Mouse (Mus musculus) liver, embryonic 14.5 days (tissue): ENCODE results near the gene Plxnd1. TPM values are rescaled to one million over a fixed set of nuclear protein-coding genes. Genes with fewer than 3 reads are reported as not detected.

Experiments used
- ATAC-seq: fragments of 200-750 bp; cut with Nextera tagmentation; 2 replicates; pipeline ENCODE4 v1.8.0; 2017; ENCODE audit warnings: moderate number of reproducible peaks, mild to moderate bottlenecking, moderate library complexity; ENCODE audit not compliant: insufficient read depth
- DNase-seq, 3 experiments: peaks; one replicate each; pipeline ENCODE4 v3.0.0-alpha.2; 2012 to 2013; ENCODE audit warnings: low read depth in 3 of 3, low spot score in 3 of 3
- H3K27ac ChIP-seq: fragments of 300-500 bp; sonication (generic); 2 replicates; pipeline ENCODE4 v1.5.1; 2014; ENCODE audit warnings: moderate library complexity, mild to moderate bottlenecking, control low read depth, inconsistent platforms
- H3K27me3 ChIP-seq: fragments of 300-500 bp; sonication (generic); 2 replicates; pipeline ENCODE4 v1.6.1; 2014; ENCODE audit warnings: mild to moderate bottlenecking, low read length, moderate library complexity; ENCODE audit not compliant: control insufficient read depth, insufficient read depth
- H3K36me3 ChIP-seq: fragments of 300-500 bp; sonication (generic); replicated peaks from 2 replicates; pipeline ENCODE4 v1.6.1; 2014; ENCODE audit warnings: low read depth; ENCODE audit not compliant: control insufficient read depth, insufficient read depth
- H3K4me1 ChIP-seq, 2 experiments: fragments of 200-500 bp in 1 of 2; fragments of 300-500 bp in 1 of 2; sonication (generic) in 1 of 2; replicated peaks; 2 replicates each; pipeline ENCODE4 v1.6.1; 2012 to 2014; ENCODE audit warnings: antibody characterized with exemption in 1 of 2, inconsistent platforms in 1 of 2, low read length in 1 of 2; ENCODE audit not compliant: control insufficient read depth in 2 of 2, insufficient read depth in 2 of 2
- H3K4me2 ChIP-seq: fragments of 300-500 bp; sonication (generic); 2 replicates; pipeline ENCODE4 v1.6.1; 2014; ENCODE audit warnings: low read depth, mild to moderate bottlenecking, control low read depth, moderate library complexity
- H3K4me3 ChIP-seq, 2 experiments: fragments of 200-500 bp in 1 of 2; fragments of 300-500 bp in 1 of 2; sonication (generic) in 1 of 2; 2 replicates each; pipeline ENCODE4 v1.5.1; 2012 to 2014; ENCODE audit warnings: low read depth in 2 of 2, low read length in 2 of 2, mild to moderate bottlenecking in 2 of 2, control low read depth in 1 of 2, inconsistent platforms in 1 of 2, moderate library complexity in 1 of 2; ENCODE audit not compliant: insufficient read depth in 1 of 2
- H3K9ac ChIP-seq: fragments of 300-500 bp; sonication (generic); replicated peaks from 2 replicates; pipeline ENCODE4 v1.6.1; 2014; ENCODE audit warnings: mild to moderate bottlenecking, control low read depth, moderate library complexity
- H3K9me3 ChIP-seq: fragments of 300-500 bp; sonication (generic); 2 replicates; pipeline ENCODE4 v1.6.1; 2016; ENCODE audit warnings: low read length, mixed read lengths; ENCODE audit not compliant: control insufficient read depth
- CTCF ChIP-seq: IDR thresholded peaks from 2 replicates; pipeline ENCODE4 v1.5.1; 2016; ENCODE audit warnings: antibody characterized with exemption, low read depth, control low read depth
- EP300 ChIP-seq: IDR thresholded peaks from 2 replicates; pipeline ENCODE4 v1.6.1; 2016; ENCODE audit warnings: antibody characterized with exemption, low read depth
- WGBS: fragments of 180-500 bp; shearing (Covaris S2); extraction: QIAGEN DNeasy Blood & Tissue Kit; methylation state at CpG from one replicate; pipeline ENCODE4 v1.1.7; 2014; ENCODE audit not compliant: insufficient replicate concordance; 5-methylcytosine and 5-hydroxymethylcytosine counted together
- polyA plus RNA-seq, 2 experiments: library from polyadenylated mRNA; depleted of rRNA in 1 of 2; stranded (reverse) in 1 of 2; unstranded in 1 of 2; fragments of >200 nt; fragmentation: Nextera tagmentation in 1 of 2; extraction: Ambion mirVana in 1 of 2; gene quantifications; 2 replicates each; pipeline versions ENCODE4 v1.2.1 to v1.2.3; 2012 to 2014

The Plxnd1 gene
- polyA plus RNA-seq, 2 experiments, result 6.4 to 13.0 TPM

DNA sequence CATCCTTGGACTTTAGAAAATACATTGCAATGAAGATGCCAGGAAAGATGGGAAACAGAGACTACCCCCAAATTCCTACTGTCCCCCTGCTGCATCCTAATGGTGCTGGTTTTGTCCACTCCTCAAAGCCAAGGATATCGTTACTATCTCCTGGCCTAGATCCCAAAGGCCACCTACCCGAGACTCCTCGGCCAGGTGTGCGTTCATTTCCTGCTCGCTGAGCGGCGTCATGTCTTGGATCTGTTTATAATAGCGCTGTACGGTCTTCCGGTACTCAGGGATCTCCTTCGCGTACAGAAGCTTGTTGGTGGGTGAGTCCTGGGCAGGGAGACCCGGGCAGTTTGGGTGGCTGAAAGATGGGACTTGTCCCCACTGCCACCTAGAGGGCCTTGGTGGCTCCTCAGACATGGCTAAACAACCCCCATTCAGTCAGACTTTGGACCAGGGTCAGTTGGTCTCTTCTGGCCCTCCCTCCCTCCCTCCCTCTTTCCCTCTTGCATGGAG lies 38.3 kb downstream of the Plxnd1 start:
- H3K4me1 ChIP-seq, result 0 out of 4 replicates have a peak, but pooled peaks cover 0 to 4% of the 10 kb centered on the region in 2 experiments
- TF ChIP-seq CTCF (no peak), EP300 (no peak)
- no peak overlapping the region for H3K4me3 ChIP-seq
- H3K36me3 ChIP-seq, result no peaks in the 10 kb centered on the region
- no peak for DNase-seq
- no peaks in the 10 kb centered on the region for H3K9me3 ChIP-seq
- WGBS, result 81% methylated on average over 13 of the region's 13 CpGs
- no peak for ATAC-seq
- H3K27me3 ChIP-seq, result no peaks in the 10 kb centered on the region
- H3K4me2 ChIP-seq, result no peak overlapping the region
- H3K27ac ChIP-seq, result no peak overlapping the region
- no peak overlapping the region for H3K9ac ChIP-seq

DNA sequence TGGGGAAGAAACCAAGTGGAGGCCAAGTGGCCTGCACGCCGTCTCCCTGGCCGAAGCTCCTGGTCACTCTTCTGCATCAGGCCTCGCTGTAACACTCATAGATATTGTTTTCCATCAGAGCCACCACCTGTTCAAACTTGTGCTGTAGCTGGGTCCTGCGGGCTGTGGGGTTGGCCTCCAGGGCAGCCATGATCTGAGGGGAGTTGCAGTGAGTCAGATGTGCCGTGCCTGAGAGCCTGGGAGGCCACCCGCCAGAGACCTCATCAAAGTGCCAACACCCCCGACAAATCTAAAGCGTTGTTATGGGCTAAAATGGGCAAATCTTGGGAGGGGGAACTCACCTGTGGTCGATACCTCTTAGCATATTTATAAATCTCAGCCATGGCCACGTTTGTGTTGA lies 39.1 kb downstream of the Plxnd1 start:
- H3K9me3 ChIP-seq, result no peaks in the 10 kb centered on the region
- H3K27me3 ChIP-seq, result no peaks in the 10 kb centered on the region
- H3K4me2 ChIP-seq, result no peak overlapping the region
- DNase-seq (no peak), ATAC-seq (no peak)
- H3K36me3 ChIP-seq, result no peaks in the 10 kb centered on the region
- H3K9ac ChIP-seq, result no peak overlapping the region
- no peak overlapping the region for H3K4me3 ChIP-seq
- H3K27ac ChIP-seq, result no peak overlapping the region
- 0 out of 4 replicates have a peak, but pooled peaks cover 0 to 4% of the 10 kb centered on the region in 2 experiments for H3K4me1 ChIP-seq
- 66% methylated on average over 11 of the region's 11 CpGs for WGBS
- TF ChIP-seq CTCF (no peak), EP300 (no peak)

DNA sequence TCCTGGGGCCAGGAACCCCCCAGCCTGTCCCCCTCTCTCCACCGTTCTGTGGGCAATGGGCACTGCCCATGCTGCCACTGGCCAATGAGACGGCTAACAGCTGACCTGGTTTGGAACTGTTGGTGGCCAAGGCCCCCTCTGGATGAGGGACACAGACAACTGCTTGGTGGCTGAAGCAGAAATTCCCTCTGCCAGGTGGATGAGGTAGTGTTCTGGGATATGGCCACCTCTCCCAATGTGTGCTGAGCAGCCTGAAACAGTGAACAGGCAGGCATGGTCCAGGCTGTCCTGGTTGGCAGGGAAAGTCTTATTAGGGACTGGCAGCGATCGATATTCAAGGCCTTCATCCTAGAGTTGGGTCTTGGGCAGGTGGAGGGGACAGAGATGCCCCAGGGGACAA lies 39.6 kb downstream of the Plxnd1 start:
- no peaks in the 10 kb centered on the region for H3K36me3 ChIP-seq
- H3K4me2 ChIP-seq, result no peak overlapping the region
- H3K27ac ChIP-seq, result no peak overlapping the region
- no peak for TF ChIP-seq CTCF
- TF ChIP-seq EP300, result no peak
- H3K9ac ChIP-seq, result no peak overlapping the region
- ATAC-seq (no peak), DNase-seq (no peak)
- 0 out of 4 replicates have a peak, but pooled peaks cover 0 to 4% of the 10 kb centered on the region in 2 experiments for H3K4me1 ChIP-seq
- no peaks in the 10 kb centered on the region for H3K9me3 ChIP-seq
- WGBS, result 73% methylated on average over 4 of the region's 4 CpGs
- no peaks in the 10 kb centered on the region for H3K27me3 ChIP-seq
- H3K4me3 ChIP-seq, result no peak overlapping the region

DNA sequence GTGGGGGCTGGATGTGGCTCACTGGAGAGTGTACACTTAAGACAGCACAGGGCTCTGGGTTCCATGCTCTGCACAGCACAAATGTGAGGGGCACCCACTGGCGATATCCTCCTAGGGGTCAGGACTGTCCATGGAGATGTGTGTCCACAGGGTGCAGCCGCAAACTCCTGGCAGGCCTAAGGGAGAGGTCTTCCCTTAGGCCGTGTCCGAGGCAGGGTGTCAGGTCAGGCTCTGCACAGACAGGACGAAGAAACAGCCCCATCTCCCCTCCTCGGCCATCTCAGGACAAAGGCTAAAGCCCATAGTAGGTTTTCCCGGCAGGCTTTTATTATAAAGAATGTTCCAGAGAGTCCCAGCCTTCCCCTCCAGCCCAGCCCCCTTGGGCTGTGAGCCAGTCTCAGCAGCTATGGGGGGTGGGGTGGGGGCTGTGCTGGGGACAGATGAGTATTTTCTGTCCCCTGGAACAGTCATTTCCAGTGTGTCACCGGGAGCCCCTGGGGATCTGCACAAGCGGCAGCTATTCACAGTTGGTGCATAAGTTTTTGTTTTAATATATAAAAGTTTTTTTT lies 40.2 kb downstream of the Plxnd1 start:
- Histone ChIP-seq H3K9ac (no peak overlapping the region), H3K9me3 (no peaks in the 10 kb centered on the region), H3K27ac (no peak overlapping the region), H3K27me3 (no peaks in the 10 kb centered on the region), H3K4me1 (0 out of 4 replicates have a peak, but pooled peaks cover 0 to 4% of the 10 kb centered on the region in 2 experiments), H3K4me2 (no peak overlapping the region), H3K36me3 (no peaks in the 10 kb centered on the region), H3K4me3 (no peak overlapping the region)
- TF ChIP-seq EP300 (no peak), CTCF (no peak)
- no peak for DNase-seq
- ATAC-seq, result no peak
- 74% methylated on average over 9 of the region's 9 CpGs for WGBS

DNA sequence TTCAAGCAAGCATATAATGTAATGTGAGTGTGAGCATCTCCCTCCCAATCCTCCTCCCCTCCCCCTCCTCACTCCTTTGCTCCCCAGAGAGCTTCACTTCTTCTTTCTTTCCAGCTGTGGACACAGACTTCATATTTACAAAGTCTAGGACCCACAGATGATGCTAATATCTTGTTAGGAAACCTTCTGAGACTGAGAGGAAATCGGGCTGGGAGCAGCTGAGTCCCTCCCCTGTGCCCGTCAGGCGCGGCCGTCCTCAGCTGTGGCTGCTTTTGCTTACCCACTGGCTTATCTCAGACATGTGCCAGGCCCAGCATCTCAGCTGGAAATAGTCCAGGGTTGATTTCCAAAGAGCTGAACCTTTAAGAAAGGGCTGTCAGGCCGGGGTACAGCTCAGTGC lies 48.4 kb downstream of the Plxnd1 start:
- TF ChIP-seq CTCF, result no peak
- no peak for TF ChIP-seq EP300
- no peak overlapping the region for H3K4me3 ChIP-seq
- ATAC-seq (no peak), DNase-seq (no peak)
- no peaks in the 10 kb centered on the region for H3K27me3 ChIP-seq
- H3K27ac ChIP-seq, result no peak overlapping the region
- H3K9ac ChIP-seq, result no peak overlapping the region
- H3K4me2 ChIP-seq, result no peak overlapping the region
- H3K9me3 ChIP-seq, result no peaks in the 10 kb centered on the region
- peaks cover 0 to 4% of the 10 kb centered on the region in 2 experiments; a peak in 2 of 4 replicates for H3K4me1 ChIP-seq
- no peaks in the 10 kb centered on the region for H3K36me3 ChIP-seq
- 30% methylated on average over 6 of the region's 6 CpGs for WGBS
